Mouse (Mus musculus) heart, adult 2 months (tissue): ENCODE data around the gene Stx18. TPM values are rescaled to one million over a fixed set of nuclear protein-coding genes. Genes with fewer than 3 reads are reported as not detected.

Source experiments
- DNase-seq, 2 experiments: peaks; one replicate each; pipeline ENCODE4 v3.0.0; 2021
- H3K27ac ChIP-seq: fragments of 200-600 bp; 2 replicates; pipeline ENCODE4 v1.8.1; 2022
- H3K27me3 ChIP-seq: fragments of 200-500 bp; 2 replicates; pipeline ENCODE4 v1.6.1; 2012; ENCODE audit warnings: mild to moderate bottlenecking, low read length, inconsistent platforms, mixed read lengths; ENCODE audit not compliant: control insufficient read depth, insufficient read depth
- H3K36me3 ChIP-seq: fragments of 200-500 bp; 2 replicates; pipeline ENCODE4 v1.6.1; 2012; ENCODE audit warnings: low read length, inconsistent platforms; ENCODE audit not compliant: control insufficient read depth, insufficient read depth
- H3K4me1 ChIP-seq: fragments of 200-500 bp; 2 replicates; pipeline ENCODE4 v1.6.1; 2011; ENCODE audit warnings: low read length; ENCODE audit not compliant: control insufficient read depth, insufficient read depth
- H3K4me3 ChIP-seq: fragments of 200-600 bp; 2 replicates; pipeline ENCODE4 v1.8.1; 2022
- H3K79me2 ChIP-seq: fragments of 200-500 bp; replicated peaks from 2 replicates; pipeline ENCODE4 v1.6.1; 2012; ENCODE audit warnings: mild to moderate bottlenecking, inconsistent platforms, low read length, moderate library complexity, mixed read lengths; ENCODE audit not compliant: control insufficient read depth, insufficient read depth
- H3K9ac ChIP-seq: fragments of 200-500 bp; 2 replicates; pipeline ENCODE4 v1.6.1; 2012; ENCODE audit warnings: low read depth, mild to moderate bottlenecking, control low read depth, inconsistent platforms, low read length, mixed read lengths
- CTCF ChIP-seq: fragments of 200-600 bp; IDR thresholded peaks from 2 replicates; pipeline ENCODE4 v1.8.1; 2022; ENCODE audit warnings: antibody characterized with exemption, mild to moderate bottlenecking, moderate library complexity
- EP300 ChIP-seq: fragments of 200-500 bp; IDR thresholded peaks from 2 replicates; pipeline ENCODE4 v1.6.1; 2011; ENCODE audit warnings: low read depth, low read length, control low read depth; ENCODE audit not compliant: insufficient read depth
- POLR2A ChIP-seq: fragments of 200-500 bp; IDR thresholded peaks from 2 replicates; pipeline ENCODE4 v1.6.1; 2011; ENCODE audit warnings: mild to moderate bottlenecking, low read depth, low read length, control low read depth; ENCODE audit not compliant: insufficient read depth
- WGBS: fragments of 180-500 bp; shearing (Covaris S2); methylation state at CpG from one replicate; pipeline ENCODE4 v1.1.7; 2018; 5-methylcytosine and 5-hydroxymethylcytosine counted together
- intact Hi-C: fragments of 180-260 bp; cut with DNase I; formaldehyde crosslinking; loops from one replicate; pipeline ENCODE4 v1.15.1; 2025
- polyA plus RNA-seq: library from polyadenylated mRNA; depleted of rRNA; stranded (reverse); fragments of >200 nt; gene quantifications from 2 replicates; pipeline ENCODE4 v1.2.3, GENCODE M21; 2012
- total RNA-seq, 2 experiments: library from RNA; stranded (reverse); gene quantifications; 2 replicates each; pipeline ENCODE4 v1.2.3; 2021

Gene Stx18
- total and polyA plus RNA-seq, 3 experiments = 12.1 to 18.5 (median 15.9) TPM

DNA sequence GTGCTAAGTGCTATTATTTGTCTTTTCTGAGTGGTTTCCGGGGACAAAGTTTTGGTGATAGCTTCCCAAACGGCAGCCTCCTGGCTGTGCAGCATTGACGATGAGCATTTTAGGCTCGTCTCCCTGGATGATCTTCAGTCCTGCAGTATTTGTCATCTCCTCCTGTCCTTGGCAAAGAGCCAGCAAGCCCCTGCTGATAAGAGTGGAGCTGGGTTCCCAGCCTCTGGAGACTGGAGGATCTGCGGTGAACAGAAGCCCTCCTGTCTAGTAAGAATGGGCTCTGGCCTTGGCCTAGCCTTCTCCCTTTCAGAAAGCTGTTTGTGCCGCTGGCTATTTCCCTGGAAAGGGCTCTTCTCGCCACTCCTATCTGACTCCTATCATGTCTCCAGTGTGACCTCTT is 83.2 kb downstream of the Stx18 start:
- no peak overlapping the region for H3K4me3 ChIP-seq
- H3K79me2 ChIP-seq = no peaks in the 10 kb centered on the region
- intact Hi-C loops = no loop called here
- H3K36me3 ChIP-seq = no peaks in the 10 kb centered on the region
- DNase-seq = no peak
- TF ChIP-seq EP300 = no peak
- H3K27ac ChIP-seq = no peak overlapping the region
- H3K27me3 ChIP-seq = no peaks in the 10 kb centered on the region
- H3K4me1 ChIP-seq = no peaks in the 10 kb centered on the region
- 66% methylated on average over 7 of the region's 7 CpGs for WGBS
- H3K9ac ChIP-seq = no peak overlapping the region

- Histone ChIP-seq H3K4me1 (no peaks in the 10 kb centered on the region), H3K27ac (no peak overlapping the region), H3K4me3 (no peak overlapping the region), H3K9ac (no peak overlapping the region), H3K27me3 (no peaks in the 10 kb centered on the region), H3K36me3 (no peaks in the 10 kb centered on the region), H3K79me2 (no peaks in the 10 kb centered on the region)
- DNase-seq = no peak
- no peak for TF ChIP-seq EP300
- TF ChIP-seq CTCF = no peak
- no peak for TF ChIP-seq POLR2A
- WGBS = 80% methylated on average over 13 of the region's 13 CpGs
- intact Hi-C loops = no loop called here
Observed at GRCm38 (mm10) chr5:38126519-38127306, 88.2 kb downstream of the Stx18 start.

- 87% methylated on average over 2 of the region's 2 CpGs for WGBS
- H3K36me3 ChIP-seq = no peaks in the 10 kb centered on the region
Observed at GRCm38 (mm10) chr5:38129339-38129738, 90.8 kb downstream of the Stx18 start.

GRCm38 (mm10) chr5:38136247-38136646 is 97.7 kb downstream of the Stx18 start:
- no peak for DNase-seq
- no peaks in the 10 kb centered on the region for H3K79me2 ChIP-seq
- H3K27me3 ChIP-seq = no peaks in the 10 kb centered on the region
- H3K9ac ChIP-seq = no peak overlapping the region
- H3K4me1 ChIP-seq = no peaks in the 10 kb centered on the region
- intact Hi-C loops = no loop called here
- H3K27ac ChIP-seq = no peak overlapping the region
- TF ChIP-seq CTCF (no peak), POLR2A (no peak)
- no peaks in the 10 kb centered on the region for H3K36me3 ChIP-seq
- 94% methylated on average over 9 of the region's 9 CpGs for WGBS
- no peak overlapping the region for H3K4me3 ChIP-seq

More at GRCm38 (mm10) chr5:38129339-38129738, 90.8 kb downstream of the Stx18 start:
- intact Hi-C loops = no loop called here
- Histone ChIP-seq H3K9ac (no peak overlapping the region), H3K27me3 (no peaks in the 10 kb centered on the region), H3K4me1 (no peaks in the 10 kb centered on the region), H3K27ac (no peak overlapping the region), H3K79me2 (no peaks in the 10 kb centered on the region), H3K4me3 (no peak overlapping the region)
- no peak for DNase-seq
- no peak for TF ChIP-seq CTCF
- TF ChIP-seq POLR2A = no peak
- no peak for TF ChIP-seq EP300

GRCm38 (mm10) chr5:38137163-38137562 is 98.6 kb downstream of the Stx18 start:
- no peak for TF ChIP-seq EP300
- no peak for TF ChIP-seq CTCF
- no peak for TF ChIP-seq POLR2A
- no peak overlapping the region for H3K27ac ChIP-seq
- H3K4me1 ChIP-seq = no peaks in the 10 kb centered on the region
- WGBS = 83% methylated on average over 9 of the region's 9 CpGs
- H3K4me3 ChIP-seq = no peak overlapping the region
- intact Hi-C loops = no loop called here
- H3K27me3 ChIP-seq = no peaks in the 10 kb centered on the region
- no peak for DNase-seq
- H3K79me2 ChIP-seq = no peaks in the 10 kb centered on the region
- H3K36me3 ChIP-seq = no peaks in the 10 kb centered on the region
- no peak overlapping the region for H3K9ac ChIP-seq

DNA sequence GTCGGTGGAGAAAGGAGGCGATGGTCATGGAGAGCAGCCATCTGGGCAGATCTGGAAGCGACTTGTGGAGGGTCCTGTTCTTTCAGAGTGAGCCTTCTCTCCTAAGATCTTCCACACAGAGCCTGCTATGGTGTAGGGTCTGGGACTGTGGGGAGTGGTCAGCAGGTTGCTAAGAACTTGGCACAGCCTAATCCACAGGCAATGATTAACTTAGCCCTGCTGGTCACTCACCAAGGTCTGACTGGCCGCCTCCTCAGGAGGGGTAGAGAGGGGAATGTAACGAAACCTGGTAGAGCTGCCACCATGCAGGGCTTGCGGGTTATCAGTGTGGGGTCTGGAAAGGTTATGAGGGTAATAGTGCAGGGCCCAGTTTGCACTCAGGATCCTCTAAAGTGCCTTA is 102.4 kb downstream of the Stx18 start:
- Histone ChIP-seq H3K27me3 (no peaks in the 10 kb centered on the region), H3K27ac (no peak overlapping the region), H3K4me3 (no peak overlapping the region), H3K79me2 (no peaks in the 10 kb centered on the region), H3K36me3 (no peaks in the 10 kb centered on the region), H3K4me1 (no peaks in the 10 kb centered on the region), H3K9ac (no peak overlapping the region)
- no peak for DNase-seq
- 94% methylated on average over 6 of the region's 6 CpGs for WGBS
- TF ChIP-seq EP300 (no peak), CTCF (no peak), POLR2A (no peak)
- intact Hi-C loops = no loop called here
